Mouse (Mus musculus): ENCODE measurements around the gene Tmem126b. TPM values are rescaled to one million over a fixed set of nuclear protein-coding genes. Genes with fewer than 3 reads are reported as not detected.

The Tmem126b gene
- polyA plus RNA-seq, 2 experiments, result 18.6 to 32.4 TPM

DNA sequence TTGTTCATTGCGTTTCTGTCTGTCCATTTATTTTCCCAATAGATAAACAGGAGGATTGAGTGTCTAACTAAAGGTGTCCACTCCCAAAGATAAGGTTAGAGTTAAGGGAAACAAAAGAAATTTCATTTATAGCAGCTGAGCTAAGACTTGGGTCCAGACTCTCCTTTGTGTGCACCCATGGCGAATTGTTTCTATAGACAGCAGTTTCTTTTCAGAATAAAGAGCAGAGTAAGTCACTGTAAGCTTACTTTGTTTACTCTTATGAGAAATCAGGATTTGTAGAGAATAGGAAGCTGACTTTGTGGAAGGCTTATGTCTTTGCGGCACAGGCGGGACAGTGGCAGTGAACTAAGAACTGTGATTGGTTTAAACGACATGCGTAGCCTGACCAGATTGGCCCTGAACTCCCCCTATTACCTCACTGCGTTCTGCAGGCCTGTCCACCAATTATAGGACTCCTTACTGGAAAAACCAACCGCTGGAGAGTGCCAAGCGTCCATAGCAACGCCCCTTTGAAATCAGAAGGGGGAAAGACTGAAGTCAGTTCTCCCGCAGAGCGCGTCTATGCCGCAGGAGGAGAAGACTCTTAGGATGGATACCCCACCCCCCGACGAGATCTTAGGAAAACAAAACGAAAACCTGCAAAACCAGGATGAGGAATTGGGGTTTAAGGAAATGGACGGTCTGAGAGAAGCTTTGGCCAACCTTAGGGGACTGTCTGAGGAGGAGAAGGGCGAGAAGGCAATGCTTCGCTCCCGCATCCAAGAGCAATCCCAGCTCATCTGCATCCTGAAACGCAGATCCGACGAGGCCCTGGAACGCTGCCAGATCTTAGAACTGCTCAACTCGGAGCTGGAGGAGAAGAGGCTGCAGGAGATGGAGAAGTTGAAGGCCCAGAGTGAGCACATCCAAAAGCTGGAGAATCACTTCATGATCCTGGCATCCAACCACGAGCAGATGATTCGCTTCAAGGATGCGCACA is 49.5 kb downstream of the Tmem126b start, which contains the start of gene Ccdc89:
TSS of gene Ccdc89 (plus strand) at position 558 of the 982 bp plus-strand sequence.
- H3K9me3 ChIP-seq (ENCODE audit: control insufficient read depth, low read length), result no peaks in the 10 kb centered on the region

More for the DNA sequence above, 49.5 kb downstream of the Tmem126b start, which contains the start of gene Ccdc89:
- peak within 1 kb of the TSS; percentile 27 for H3K4me3 ChIP-seq (replicated peaks; ENCODE audit: low read length)
- no peak for TF ChIP-seq POLR2A (IDR thresholded peaks at IDR 0.05; ENCODE audit: borderline replicate concordance, extremely low read depth, insufficient read depth, insufficient read length)
- peak within 1 kb of the TSS; percentile 52 for H3K4me2 ChIP-seq (replicated peaks; ENCODE audit: low read depth, low read length, severe bottlenecking)
- peak within 1 kb of the TSS; percentile 29; the same call in 1 of the 2 replicates for H3K9ac ChIP-seq (ENCODE audit: low read depth, low read length, severe bottlenecking)
- no peaks in the 10 kb centered on the region for H3K36me3 ChIP-seq (ENCODE audit: control insufficient read depth, insufficient read depth, low read length)
- H3K27me3 ChIP-seq (ENCODE audit: control insufficient read depth, insufficient read depth, low read length), result no peaks in the 10 kb centered on the region
- ATAC-seq (ENCODE audit: low FRiP score, low read depth), result peak; percentile 100
- DNase-seq (ENCODE audit: low spot score), result peak; percentile 91
- H3K4me1 ChIP-seq (ENCODE audit: control insufficient read depth, insufficient read depth, low read length), result no peaks in the 10 kb centered on the region
- no peak within 1 kb of the TSS for H3K27ac ChIP-seq (replicated peaks; ENCODE audit: low read depth, low read length)
- WGBS, result 28% methylated on average over 29 of the region's 29 CpGs

Other genes starting within 250 kb of the Tmem126b start
- 0.14 TPM in 1 of 2 replicates, not detected in the other for gene Ccdc83, start 210.2 kb downstream of the Tmem126b start, polyA plus RNA-seq (2012; rRNA removed)
- not detected in 2 replicates for gene Ccdc83, start 210.2 kb downstream of the Tmem126b start, polyA plus RNA-seq (2014; fragmentation: Nextera tagmentation; extraction: Ambion mirVana)
- gene Sytl2, start 173.7 kb downstream of the Tmem126b start, polyA plus RNA-seq (2012; rRNA removed), result 21.6 and 25.7 TPM in 2 replicates
- gene Sytl2, start 173.7 kb downstream of the Tmem126b start, polyA plus RNA-seq (2014; fragmentation: Nextera tagmentation; extraction: Ambion mirVana), result 18.0 and 21.9 TPM in 2 replicates
- gene Ccdc89, start 49.4 kb downstream of the Tmem126b start, polyA plus RNA-seq (2012; rRNA removed), result 0.51 and 0.80 TPM in 2 replicates
- 0.77 and 0.97 TPM in 2 replicates for gene Ccdc89, start 49.4 kb downstream of the Tmem126b start, polyA plus RNA-seq (2014; fragmentation: Nextera tagmentation; extraction: Ambion mirVana)
- 140 and 145 TPM in 2 replicates for gene Crebzf, start 33.3 kb downstream of the Tmem126b start, polyA plus RNA-seq (2012; rRNA removed)
- 56.3 and 58.1 TPM in 2 replicates for gene Crebzf, start 33.3 kb downstream of the Tmem126b start, polyA plus RNA-seq (2014; fragmentation: Nextera tagmentation; extraction: Ambion mirVana)
- gene Tmem126a, start 18.8 kb downstream of the Tmem126b start, polyA plus RNA-seq (2012; rRNA removed), result 43.8 and 44.0 TPM in 2 replicates
- 94.1 and 98.4 TPM in 2 replicates for gene Tmem126a, start 18.8 kb downstream of the Tmem126b start, polyA plus RNA-seq (2014; fragmentation: Nextera tagmentation; extraction: Ambion mirVana)
- 4.6 and 5.3 TPM in 2 replicates for gene Dlg2, start 671 bp upstream of the Tmem126b start, polyA plus RNA-seq (2012; rRNA removed)
- 6.2 and 7.3 TPM in 2 replicates for gene Dlg2, start 671 bp upstream of the Tmem126b start, polyA plus RNA-seq (2014; fragmentation: Nextera tagmentation; extraction: Ambion mirVana)

Measured in limb, embryonic 14.5 days (tissue).